Mouse (Mus musculus) layer of hippocampus, adult 9-10 months (tissue): Measurements from ENCODE around the gene Ptcd3.
"Not testable (repeated sequence)": the region's sequence is repeated elsewhere in the genome, so short reads cannot be mapped to it uniquely, and the experiment has no call there.

Experiments
- DNase-seq: peaks from one replicate; pipeline ENCODE4 v3.0.0; 2022; ENCODE audit warnings: low spot score

The Ptcd3 gene

DNA sequence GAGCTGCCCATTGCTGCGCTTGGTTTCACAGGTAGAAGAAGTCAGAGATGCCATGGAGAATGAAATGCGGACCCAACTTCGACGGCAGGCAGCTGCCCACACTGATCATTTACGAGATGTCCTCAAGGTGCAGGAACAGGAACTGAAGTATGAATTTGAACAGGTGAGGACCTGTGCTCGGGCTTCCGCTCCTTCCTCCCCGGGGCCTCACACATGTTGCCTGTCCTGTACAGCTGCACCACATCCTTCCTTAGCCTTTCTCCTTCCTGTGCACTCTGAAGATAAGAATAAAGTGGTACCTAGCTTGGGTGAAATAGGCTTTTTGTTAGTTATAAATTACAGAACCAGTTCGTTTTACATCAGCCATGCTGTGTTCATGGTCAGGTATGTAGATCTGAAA lies 37.2 kb downstream of the Ptcd3 start:
- no peak for DNase-seq

DNA sequence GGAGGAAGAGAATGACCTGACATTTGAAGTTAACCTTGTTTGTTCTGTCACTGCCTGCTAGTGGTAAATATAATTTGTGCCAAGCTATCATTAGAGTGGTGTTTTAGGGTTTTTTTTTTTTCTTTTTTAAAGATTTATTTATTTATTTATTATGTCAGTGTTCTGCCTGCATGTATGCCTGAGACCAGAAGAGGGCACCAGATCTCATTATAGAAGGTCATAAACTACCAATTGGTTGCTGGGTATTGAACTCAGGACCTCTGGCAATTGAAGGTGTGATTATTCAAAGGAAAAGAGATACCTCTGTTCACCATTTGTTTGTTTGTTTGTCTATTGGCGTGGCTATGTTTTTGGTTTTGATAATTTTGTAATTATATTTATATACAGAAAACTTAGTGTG lies 39.7 kb downstream of the Ptcd3 start:
- no peak for DNase-seq

DNA sequence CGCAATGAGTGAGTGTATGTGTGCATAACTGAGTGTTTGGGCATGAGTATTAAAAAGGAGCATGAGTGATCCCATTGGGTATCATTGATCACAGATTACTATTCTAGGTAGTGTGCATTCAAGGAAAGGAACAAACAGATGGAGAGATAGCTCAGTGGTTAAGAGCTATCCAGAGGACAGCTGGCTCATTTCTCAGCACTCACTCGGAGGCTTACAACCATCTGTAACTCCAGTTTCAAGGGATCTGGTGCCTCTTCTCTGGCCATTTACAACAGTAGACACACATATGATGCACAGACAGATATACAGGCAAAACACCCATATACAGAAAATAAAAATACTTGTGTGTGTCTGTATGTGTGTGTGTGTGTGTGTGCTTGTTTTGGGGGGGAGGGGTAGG lies 40.8 kb downstream of the Ptcd3 start:
- DNase-seq: no peak

DNA sequence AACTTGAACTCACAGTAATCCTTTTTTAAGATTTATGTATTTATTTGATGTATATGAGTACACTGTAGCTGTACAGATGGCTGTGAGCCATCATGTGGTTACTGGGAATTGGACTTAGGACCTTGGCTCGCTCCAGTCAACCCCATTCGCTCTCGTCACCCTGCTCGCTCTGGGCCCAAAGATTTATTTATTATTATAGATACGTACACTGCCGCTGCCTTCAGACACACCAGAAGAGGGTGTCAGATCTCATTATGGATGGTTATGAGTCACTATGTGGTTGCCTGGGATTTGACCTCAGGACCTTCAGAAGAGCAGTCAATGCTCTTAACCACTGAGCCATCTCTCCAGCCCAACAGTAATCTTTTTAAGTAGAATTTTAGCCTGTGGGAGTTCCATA lies 61.6 kb downstream of the Ptcd3 start:
- DNase-seq: not testable (repeated sequence)

- DNase-seq: no peak
These were observed 67.8 kb downstream of the Ptcd3 start for GRCm38 (mm10) chr6:71840597-71841290.

DNA sequence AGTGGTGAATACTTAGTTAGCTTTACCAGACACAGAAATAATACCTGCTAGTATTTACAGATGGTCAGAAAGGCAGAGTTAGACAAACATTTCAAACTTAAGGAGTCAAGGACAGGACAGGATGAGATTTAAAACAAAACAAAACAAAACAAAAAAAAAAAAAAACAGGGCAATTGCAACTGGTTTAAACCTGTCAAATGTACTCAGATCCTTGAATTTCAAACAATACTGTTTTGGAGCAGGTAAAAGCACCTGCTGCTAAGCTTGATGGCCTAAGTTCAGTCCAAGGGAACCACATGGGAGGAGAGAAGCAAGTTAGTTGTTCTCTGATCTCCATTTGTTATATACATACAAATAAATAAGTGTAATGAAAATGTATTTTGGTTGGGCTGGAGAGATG lies 68.7 kb downstream of the Ptcd3 start:
- DNase-seq: no peak

DNA sequence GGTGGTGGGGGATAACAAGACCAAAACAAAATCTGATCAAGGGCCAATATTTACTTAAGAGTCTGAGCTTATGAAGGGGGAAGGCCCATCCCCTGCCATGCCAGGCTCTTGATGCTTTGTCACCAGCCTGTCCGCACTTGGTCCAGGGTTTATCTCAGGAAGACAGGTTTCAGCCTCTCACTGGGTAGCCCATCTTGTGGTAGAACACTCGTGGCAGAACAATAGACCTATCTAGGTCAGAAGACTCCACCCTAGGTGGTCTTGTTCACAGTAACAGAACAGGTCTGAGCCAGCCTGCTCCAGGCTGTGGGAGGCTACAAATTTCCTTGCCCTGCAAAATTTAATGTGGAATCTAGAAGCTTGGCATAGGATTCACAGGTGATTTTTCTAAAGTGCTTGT lies 71.7 kb downstream of the Ptcd3 start:
- DNase-seq: no peak

DNA sequence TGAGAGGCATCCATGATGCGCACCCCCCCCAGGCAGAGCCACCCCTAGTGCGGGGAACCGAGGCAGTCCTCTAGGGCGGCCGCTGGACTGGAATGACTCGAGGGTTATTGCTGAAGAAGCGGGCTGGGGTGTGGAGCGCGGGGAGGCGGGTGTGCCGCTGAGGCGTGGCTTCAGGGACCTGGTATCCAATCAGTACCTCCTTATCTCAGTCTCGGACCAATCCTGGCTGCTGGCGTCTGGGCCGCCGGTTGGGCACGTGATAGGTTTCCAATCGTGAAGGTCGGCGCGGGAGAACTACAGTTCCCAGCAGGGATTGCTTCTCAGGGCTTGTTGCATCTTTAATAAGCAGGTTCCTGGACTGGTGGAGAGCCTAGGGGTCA lies 77.0 kb downstream of the Ptcd3 start:
- DNase-seq: peak; percentile 93

DNA sequence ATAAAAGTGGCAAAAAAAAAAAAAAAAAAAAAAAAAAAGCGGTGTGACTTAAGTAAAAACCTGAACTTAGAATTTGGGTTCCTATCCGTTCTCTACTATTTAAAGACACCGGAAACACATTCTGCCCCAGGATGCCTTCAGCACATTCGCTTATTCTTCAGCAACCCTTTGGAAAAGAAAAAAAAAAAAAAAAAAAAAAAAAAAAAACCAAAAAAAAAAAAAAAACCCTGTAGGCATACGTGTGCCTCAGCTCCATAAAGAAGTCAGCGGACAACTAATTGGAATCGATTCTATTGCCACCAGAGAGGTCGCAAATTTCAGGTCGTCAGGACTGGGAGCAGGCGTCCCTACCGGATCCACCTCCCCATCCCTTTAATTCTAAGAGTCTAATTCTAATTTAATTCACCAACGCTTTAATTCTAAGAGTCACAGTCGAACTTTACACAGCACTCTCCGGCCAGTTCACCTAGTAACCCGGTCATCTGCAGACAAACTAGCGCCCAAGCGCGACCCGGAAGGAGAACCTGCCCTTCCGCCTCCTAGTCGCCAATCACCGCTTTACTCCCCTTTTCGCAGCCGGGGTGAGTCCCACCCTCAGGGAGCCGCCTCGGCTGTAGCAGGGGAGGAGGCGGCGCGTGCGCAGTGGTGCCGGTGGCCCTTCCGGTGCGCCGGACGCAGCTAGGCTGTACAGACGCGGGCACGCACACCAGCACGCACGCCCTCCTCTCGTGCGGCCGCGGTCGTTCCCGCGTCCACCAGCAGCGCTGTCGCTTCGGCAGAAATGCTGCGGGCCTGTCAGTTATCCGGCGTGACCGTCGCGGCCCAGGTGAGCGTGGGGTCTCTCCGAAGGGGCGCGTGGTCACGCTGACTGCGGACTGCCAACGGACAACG lies 77.6 kb downstream of the Ptcd3 start, which contains the start of gene Immt:
Gene Immt, plus strand, starts transcription at position 642 of the 891 bp plus-strand sequence.
- peak; percentile 85 for DNase-seq
